Mouse (Mus musculus): ENCODE measurements around the gene Brd4. TPM values are rescaled to one million over a fixed set of nuclear protein-coding genes. Genes with fewer than 3 reads are reported as not detected.

Gene Brd4
- polyA plus RNA-seq (2016; fragmentation: Nextera tagmentation; extraction: Ambion mirVana): 105 and 112 TPM in 2 replicates

- H3K4me3 ChIP-seq: peak within 1 kb of the TSS; percentile 89
- H3K4me2 ChIP-seq (replicated peaks): peak within 1 kb of the TSS; percentile 80
- H3K9me3 ChIP-seq: no peaks in the 10 kb centered on the region
- peaks cover 20% of the 10 kb centered on the region for H3K4me1 ChIP-seq
- peak within 1 kb of the TSS; percentile 99 for H3K27ac ChIP-seq
- peak within 1 kb of the TSS; percentile 99 for H3K9ac ChIP-seq
- no peaks in the 10 kb centered on the region for H3K36me3 ChIP-seq
- H3K27me3 ChIP-seq (replicated peaks): no peaks in the 10 kb centered on the region
- ATAC-seq (ENCODE audit: low FRiP score, low read depth): peak; percentile 91
- under 1% methylated on average over 88 of the region's 100 CpGs for WGBS
Measured at GRCm38 (mm10) chr17:32284262-32285137, at the start of gene Brd4. TSS of gene Brd4 (minus strand) at chr17:32284722.

- no peak for ATAC-seq (ENCODE audit: low FRiP score, low read depth)
- H3K36me3 ChIP-seq: peaks cover 82% of the 10 kb centered on the region
- WGBS: 88% methylated on average over 31 of the region's 31 CpGs
Measured at GRCm38 (mm10) chr17:32333675-32334303, 49.3 kb upstream of the Brd4 start.

GRCm38 (mm10) chr17:32327501-32327900, 43.0 kb upstream of the Brd4 start:
- Histone ChIP-seq H3K27ac (no peak overlapping the region), H3K4me3 (no peak overlapping the region), H3K4me2 (replicated peaks) (no peak overlapping the region), H3K27me3 (replicated peaks) (no peaks in the 10 kb centered on the region), H3K9me3 (no peaks in the 10 kb centered on the region), H3K36me3 (peaks cover 48% of the 10 kb centered on the region), H3K4me1 (peaks cover 1% of the 10 kb centered on the region; the same call in 1 of the 2 replicates), H3K9ac (no peak overlapping the region)
- ATAC-seq (ENCODE audit: low FRiP score, low read depth): no peak

More at GRCm38 (mm10) chr17:32333675-32334303, 49.3 kb upstream of the Brd4 start:
- Histone ChIP-seq H3K9ac (no peak overlapping the region), H3K4me1 (no peaks in the 10 kb centered on the region), H3K4me2 (replicated peaks) (no peak overlapping the region), H3K4me3 (no peak overlapping the region), H3K9me3 (no peaks in the 10 kb centered on the region), H3K27me3 (replicated peaks) (no peaks in the 10 kb centered on the region), H3K27ac (no peak overlapping the region)

- WGBS: 83% methylated on average over 1 of the region's 1 CpGs
- ATAC-seq (ENCODE audit: low FRiP score, low read depth): no peak
- no peak overlapping the region for H3K4me3 ChIP-seq
Measured at GRCm38 (mm10) chr17:32322809-32323208, 38.3 kb upstream of the Brd4 start.

GRCm38 (mm10) chr17:32321836-32322235, 37.3 kb upstream of the Brd4 start:
- H3K27me3 ChIP-seq (replicated peaks): no peaks in the 10 kb centered on the region
- peaks cover 20% of the 10 kb centered on the region for H3K4me1 ChIP-seq
- peak overlapping the region; percentile 75 for H3K9ac ChIP-seq
- H3K36me3 ChIP-seq: peaks cover 32% of the 10 kb centered on the region
- peak overlapping the region; percentile 92 for H3K4me3 ChIP-seq
- no peaks in the 10 kb centered on the region for H3K9me3 ChIP-seq
- peak overlapping the region; percentile 92 for H3K4me2 ChIP-seq (replicated peaks)
- 27% methylated on average over 6 of the region's 6 CpGs for WGBS
- peak overlapping the region; percentile 81 for H3K27ac ChIP-seq
- ATAC-seq (ENCODE audit: low FRiP score, low read depth): peak; percentile 5; the same call in 1 of the 2 replicates

More at GRCm38 (mm10) chr17:32322809-32323208, 38.3 kb upstream of the Brd4 start:
- Histone ChIP-seq H3K4me1 (peaks cover 20% of the 10 kb centered on the region), H3K27me3 (replicated peaks) (no peaks in the 10 kb centered on the region), H3K4me2 (replicated peaks) (no peak overlapping the region; the same call in 1 of the 2 replicates), H3K27ac (no peak overlapping the region), H3K9me3 (no peaks in the 10 kb centered on the region), H3K36me3 (peaks cover 31% of the 10 kb centered on the region), H3K9ac (no peak overlapping the region)

- under 1% methylated on average over 23 of the region's 23 CpGs for WGBS
- ATAC-seq (ENCODE audit: low FRiP score, low read depth): peak; percentile 68
- Histone ChIP-seq H3K27me3 (replicated peaks) (no peaks in the 10 kb centered on the region), H3K9me3 (no peaks in the 10 kb centered on the region), H3K4me1 (peaks cover 20% of the 10 kb centered on the region), H3K27ac (peak overlapping the region; percentile 81), H3K4me3 (peak overlapping the region; percentile 92), H3K9ac (peak overlapping the region; percentile 75), H3K36me3 (peaks cover 32% of the 10 kb centered on the region), H3K4me2 (replicated peaks) (peak overlapping the region; percentile 92)
Measured at GRCm38 (mm10) chr17:32321390-32321734, 36.8 kb upstream of the Brd4 start.

GRCm38 (mm10) chr17:32320597-32321389, 36.3 kb upstream of the Brd4 start, which contains the start of gene Akap8:
TSS of gene Akap8 (minus strand) at chr17:32321238.
- Histone ChIP-seq H3K4me3 (peak within 1 kb of the TSS; percentile 92), H3K27me3 (replicated peaks) (no peaks in the 10 kb centered on the region), H3K9ac (peak within 1 kb of the TSS; percentile 84), H3K36me3 (peaks cover 32% of the 10 kb centered on the region), H3K4me2 (replicated peaks) (peak within 1 kb of the TSS; percentile 92), H3K9me3 (no peaks in the 10 kb centered on the region), H3K27ac (peak within 1 kb of the TSS; percentile 88), H3K4me1 (peaks cover 20% of the 10 kb centered on the region)
- WGBS: under 1% methylated on average over 83 of the region's 83 CpGs
- ATAC-seq (ENCODE audit: low FRiP score, low read depth): peak; percentile 99

GRCm38 (mm10) chr17:32319950-32320349, 35.4 kb upstream of the Brd4 start:
- peak overlapping the region; percentile 84 for H3K9ac ChIP-seq
- H3K4me1 ChIP-seq: peaks cover 20% of the 10 kb centered on the region
- no peaks in the 10 kb centered on the region for H3K9me3 ChIP-seq
- peak overlapping the region; percentile 92 for H3K4me2 ChIP-seq (replicated peaks)
- H3K27me3 ChIP-seq (replicated peaks): no peaks in the 10 kb centered on the region
- 2% methylated on average over 7 of the region's 7 CpGs for WGBS
- peak overlapping the region; percentile 92 for H3K4me3 ChIP-seq
- peaks cover 39% of the 10 kb centered on the region for H3K36me3 ChIP-seq
- no peak for ATAC-seq (ENCODE audit: low FRiP score, low read depth)
- H3K27ac ChIP-seq: no peak overlapping the region

GRCm38 (mm10) chr17:32317708-32318107, 33.2 kb upstream of the Brd4 start:
- ATAC-seq (ENCODE audit: low FRiP score, low read depth): no peak
- WGBS: 91% methylated on average over 3 of the region's 3 CpGs

GRCm38 (mm10) chr17:32317032-32317431, 32.5 kb upstream of the Brd4 start:
- no peaks in the 10 kb centered on the region for H3K27me3 ChIP-seq (replicated peaks)
- WGBS: 94% methylated on average over 8 of the region's 8 CpGs
- no peak overlapping the region for H3K9ac ChIP-seq
- H3K9me3 ChIP-seq: no peaks in the 10 kb centered on the region
- no peak for ATAC-seq (ENCODE audit: low FRiP score, low read depth)
- H3K36me3 ChIP-seq: peaks cover 63% of the 10 kb centered on the region
- H3K4me1 ChIP-seq: peaks cover 14% of the 10 kb centered on the region
- H3K4me3 ChIP-seq: no peak overlapping the region
- H3K4me2 ChIP-seq (replicated peaks): no peak overlapping the region
- H3K27ac ChIP-seq: no peak overlapping the region

More at GRCm38 (mm10) chr17:32317708-32318107, 33.2 kb upstream of the Brd4 start:
- Histone ChIP-seq H3K9me3 (no peaks in the 10 kb centered on the region), H3K36me3 (peaks cover 56% of the 10 kb centered on the region), H3K4me2 (replicated peaks) (no peak overlapping the region), H3K27ac (no peak overlapping the region), H3K9ac (no peak overlapping the region), H3K4me1 (peaks cover 20% of the 10 kb centered on the region), H3K4me3 (no peak overlapping the region), H3K27me3 (replicated peaks) (no peaks in the 10 kb centered on the region)

GRCm38 (mm10) chr17:32315560-32315959, 31.0 kb upstream of the Brd4 start:
- no peak overlapping the region for H3K4me2 ChIP-seq (replicated peaks)
- WGBS: 97% methylated on average over 5 of the region's 5 CpGs
- H3K27ac ChIP-seq: no peak overlapping the region
- H3K9me3 ChIP-seq: no peaks in the 10 kb centered on the region
- peaks cover 10% of the 10 kb centered on the region for H3K4me1 ChIP-seq
- no peak overlapping the region for H3K9ac ChIP-seq
- H3K36me3 ChIP-seq: peaks cover 77% of the 10 kb centered on the region
- H3K4me3 ChIP-seq: no peak overlapping the region
- H3K27me3 ChIP-seq (replicated peaks): no peaks in the 10 kb centered on the region
- no peak for ATAC-seq (ENCODE audit: low FRiP score, low read depth)

Data from neural tube, embryonic 12.5 days (tissue).